8 mouse cellular contexts compared by ENCODE assay signal in the genomic region with DNA sequence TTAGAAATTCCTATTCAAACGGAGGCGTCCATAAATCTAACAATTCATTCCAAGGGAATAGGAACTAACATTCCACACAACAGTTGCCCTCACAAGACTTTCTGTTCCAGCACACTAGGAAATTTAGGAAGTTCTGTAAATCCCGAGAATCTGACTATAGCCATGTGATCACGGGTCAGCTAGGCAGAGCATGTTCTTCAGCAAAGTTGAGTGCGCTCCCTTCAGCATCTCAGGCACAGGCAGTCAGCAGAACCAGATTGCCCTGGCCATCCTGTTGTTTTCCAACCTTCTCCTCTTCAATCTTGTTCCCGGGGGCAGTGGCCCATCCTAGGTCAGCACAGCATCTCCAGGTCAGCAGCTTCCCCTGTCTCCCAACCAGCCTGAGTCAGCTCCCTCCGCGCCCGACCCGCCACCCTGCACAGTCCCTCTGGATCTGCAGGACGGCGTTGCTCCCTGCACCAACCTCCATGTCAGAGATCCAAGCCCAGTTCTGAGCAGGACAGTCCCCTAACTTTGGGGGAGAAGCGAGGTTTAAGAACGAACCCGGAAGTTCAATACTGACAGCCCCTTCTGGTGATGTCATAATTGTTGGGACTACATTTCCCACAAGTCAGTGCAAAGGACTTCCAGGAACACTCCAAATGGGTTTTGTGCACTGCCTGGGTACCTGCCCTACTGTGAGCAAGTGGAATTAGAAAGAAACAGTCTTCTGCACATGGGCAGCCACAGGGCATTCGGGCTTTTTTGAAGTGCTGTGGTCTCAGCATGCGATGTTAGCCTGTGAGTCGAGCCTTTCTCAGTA. TPM values are rescaled to one million over a fixed set of nuclear protein-coding genes. Genes with fewer than 3 reads are reported as not detected.
DNase-seq lines count a peak whose midpoint lies in the region; ATAC-seq and TF ChIP-seq lines count a peak whose summit lies in the region.

No protein-coding gene starts in this region.

- WGBS in bone marrow, adult 2 months: 8% methylated on average over 18 of the region's 18 CpGs
- WGBS in embryonic facial prominence, embryonic 14.5 days: 7% methylated on average over 18 of the region's 18 CpGs
- 6% methylated on average over 18 of the region's 18 CpGs for WGBS in heart, adult 2 months
- 5% methylated on average over 18 of the region's 18 CpGs for WGBS in kidney, adult 2 months
- 9% methylated on average over 18 of the region's 18 CpGs for WGBS in limb, embryonic 11.5 days
- WGBS in midbrain, embryonic 13.5 days: 8% methylated on average over 18 of the region's 18 CpGs
- WGBS in small intestine, adult 2 months: 3% methylated on average over 18 of the region's 18 CpGs

- H3K4me2 ChIP-seq in embryonic facial prominence, embryonic 14.5 days (ENCODE audit: low read depth, low read length): peak overlapping the region; percentile 69
- H3K4me2 ChIP-seq in limb, embryonic 11.5 days (ENCODE audit: low read depth, severe bottlenecking): peak overlapping the region; percentile 64
- H3K4me2 ChIP-seq in midbrain, embryonic 13.5 days (replicated peaks): peak overlapping the region; percentile 78

- no peak for TF ChIP-seq POLR2A in bone marrow, adult 2 months (IDR thresholded peaks at IDR 0.05; ENCODE audit: borderline replicate concordance, control insufficient read depth, low read depth, low read length)
- TF ChIP-seq POLR2A in heart, adult 2 months (IDR thresholded peaks at IDR 0.05; ENCODE audit: insufficient read depth, low read depth, low read length): 0 out of 2 replicates have a peak, but pooled peaks have one; percentile 63
- TF ChIP-seq POLR2A in kidney, adult 2 months (IDR thresholded peaks at IDR 0.05; ENCODE audit: low read depth, low read length): no peak
- no peak for TF ChIP-seq POLR2A in small intestine, adult 2 months (IDR thresholded peaks at IDR 0.05; ENCODE audit: low read depth, low read length)

- ATAC-seq in embryonic facial prominence, embryonic 14.5 days (ENCODE audit: low read depth): peak; percentile 98
- ATAC-seq in limb, embryonic 11.5 days (ENCODE audit: insufficient number of reproducible peaks, low FRiP score, low TSS enrichment, low read depth): peak; percentile 96
- ATAC-seq in midbrain, embryonic 13.5 days: peak; percentile 99

- TF ChIP-seq CTCF in bone marrow, adult 2 months (IDR thresholded peaks at IDR 0.05; ENCODE audit: control insufficient read depth, insufficient read depth, low read length): no peak
- no peak for TF ChIP-seq CTCF in heart, adult 2 months (IDR thresholded peaks at IDR 0.05)
- no peak for TF ChIP-seq CTCF in kidney, adult 2 months (conservative IDR thresholded peaks at IDR 0.05; ENCODE audit: insufficient read depth, insufficient read length, low read depth, low read length)
- TF ChIP-seq CTCF in small intestine, adult 2 months (IDR thresholded peaks at IDR 0.05; ENCODE audit: extremely low read depth, insufficient read length, insufficient replicate concordance, low read depth, low read length): no peak

- H3K27me3 ChIP-seq in embryonic facial prominence, embryonic 14.5 days (replicated peaks; ENCODE audit: control insufficient read depth, insufficient read depth, low read length): no peaks in the 10 kb centered on the region
- no peaks in the 10 kb centered on the region for H3K27me3 ChIP-seq in heart, adult 2 months (ENCODE audit: control insufficient read depth, insufficient read depth, low read length)
- no peaks in the 10 kb centered on the region for H3K27me3 ChIP-seq in kidney, adult 2 months (replicated peaks; ENCODE audit: control insufficient read depth, insufficient read depth, low read length)
- H3K27me3 ChIP-seq in limb, embryonic 11.5 days (ENCODE audit: control insufficient read depth, insufficient read depth, low read length): no peaks in the 10 kb centered on the region
- H3K27me3 ChIP-seq in midbrain, embryonic 13.5 days: no peaks in the 10 kb centered on the region
- H3K27me3 ChIP-seq in small intestine, adult 2 months (ENCODE audit: control insufficient read depth, insufficient read depth, low read length): no peaks in the 10 kb centered on the region

- H3K9me3 ChIP-seq in embryonic facial prominence, embryonic 14.5 days (ENCODE audit: control insufficient read depth, low read length): peaks cover 16% of the 10 kb centered on the region; the same call in 1 of the 2 replicates
- H3K9me3 ChIP-seq in limb, embryonic 11.5 days (ENCODE audit: control insufficient read depth, low read length): peaks cover 2% of the 10 kb centered on the region; the same call in 1 of the 2 replicates
- peaks cover 3% of the 10 kb centered on the region for H3K9me3 ChIP-seq in midbrain, embryonic 13.5 days

- intact Hi-C loops in heart, adult 2 months (cut with DNase I): loop anchor here (5.0 to 10.0 kb wide), 4 partner anchors 39 to 141 kb away; a partner anchor contains a TSS

- H3K27ac ChIP-seq in bone marrow, adult 2 months (ENCODE audit: control insufficient read depth, insufficient read depth, low read depth, low read length, poor library complexity): no peak overlapping the region
- H3K27ac ChIP-seq in embryonic facial prominence, embryonic 14.5 days (replicated peaks; ENCODE audit: low read depth, low read length): no peak overlapping the region; the same call in 1 of the 2 replicates
- H3K27ac ChIP-seq in heart, adult 2 months: peak overlapping the region; percentile 69
- peak overlapping the region; percentile 81; the same call in 1 of the 2 replicates for H3K27ac ChIP-seq in kidney, adult 2 months (ENCODE audit: insufficient read depth, low read depth, low read length)
- H3K27ac ChIP-seq in limb, embryonic 11.5 days (replicated peaks; ENCODE audit: low read depth, low read length): no peak overlapping the region
- H3K27ac ChIP-seq in midbrain, embryonic 13.5 days: peak overlapping the region; percentile 58; the same call in 1 of the 2 replicates
- H3K27ac ChIP-seq in small intestine, adult 2 months (ENCODE audit: insufficient read depth, low read depth, low read length): peak overlapping the region; percentile 14; the same call in 1 of the 2 replicates

- no peaks in the 10 kb centered on the region for H3K36me3 ChIP-seq in embryonic facial prominence, embryonic 14.5 days (ENCODE audit: control insufficient read depth, insufficient read depth, low read length)
- no peaks in the 10 kb centered on the region for H3K36me3 ChIP-seq in heart, adult 2 months (ENCODE audit: control insufficient read depth, insufficient read depth, low read length)
- no peaks in the 10 kb centered on the region for H3K36me3 ChIP-seq in kidney, adult 2 months (ENCODE audit: control insufficient read depth, insufficient read depth, low read length)
- no peaks in the 10 kb centered on the region for H3K36me3 ChIP-seq in limb, embryonic 11.5 days (ENCODE audit: control insufficient read depth, insufficient read depth, low read length)
- peaks cover 10% of the 10 kb centered on the region; the same call in 1 of the 2 replicates for H3K36me3 ChIP-seq in midbrain, embryonic 13.5 days
- no peaks in the 10 kb centered on the region for H3K36me3 ChIP-seq in small intestine, adult 2 months (ENCODE audit: control insufficient read depth, insufficient read depth, low read length)

- DNase-seq in A20 (ENCODE audit: low read depth, low spot score): peak; percentile 86
- DNase-seq in embryonic facial prominence, embryonic 14.5 days (ENCODE audit: low spot score): peak; percentile 94
- DNase-seq in heart, adult 2 months: peak; percentile 76 to 80
- DNase-seq in kidney, adult 2 months: peak; percentile 92
- peak; percentile 67 for DNase-seq in limb, embryonic 11.5 days (ENCODE audit: low spot score)

- H3K4me1 ChIP-seq in bone marrow, adult 2 months (ENCODE audit: control insufficient read depth, insufficient read depth, low read length): no peaks in the 10 kb centered on the region
- H3K4me1 ChIP-seq in embryonic facial prominence, embryonic 14.5 days (ENCODE audit: control insufficient read depth, insufficient read depth, low read length): no peaks in the 10 kb centered on the region
- peaks cover 2% of the 10 kb centered on the region; the same call in 1 of the 2 replicates for H3K4me1 ChIP-seq in heart, adult 2 months (ENCODE audit: control insufficient read depth, insufficient read depth, low read length)
- H3K4me1 ChIP-seq in kidney, adult 2 months (ENCODE audit: control insufficient read depth, insufficient read depth, low read length): no peaks in the 10 kb centered on the region
- no peaks in the 10 kb centered on the region for H3K4me1 ChIP-seq in limb, embryonic 11.5 days (ENCODE audit: control insufficient read depth, insufficient read depth, low read length)
- peaks cover 12% of the 10 kb centered on the region for H3K4me1 ChIP-seq in midbrain, embryonic 13.5 days (replicated peaks)
- no peaks in the 10 kb centered on the region for H3K4me1 ChIP-seq in small intestine, adult 2 months (ENCODE audit: control insufficient read depth, insufficient read depth, insufficient read length, low read length)

- H3K4me3 ChIP-seq in bone marrow, adult 2 months (replicated peaks; ENCODE audit: control insufficient read depth, low read depth, low read length): peak overlapping the region; percentile 94
- peak overlapping the region; percentile 70 for H3K4me3 ChIP-seq in embryonic facial prominence, embryonic 14.5 days (ENCODE audit: low read depth, low read length)
- peak overlapping the region; percentile 82 for H3K4me3 ChIP-seq in heart, adult 2 months
- peak overlapping the region; percentile 99 for H3K4me3 ChIP-seq in kidney, adult 2 months (ENCODE audit: insufficient read depth, low read depth, low read length)
- H3K4me3 ChIP-seq in limb, embryonic 11.5 days (ENCODE audit: low read depth, low read length): peak overlapping the region; percentile 66
- H3K4me3 ChIP-seq in midbrain, embryonic 13.5 days (replicated peaks): peak overlapping the region; percentile 81
- H3K4me3 ChIP-seq in small intestine, adult 2 months (ENCODE audit: low read depth, low read length): peak overlapping the region; percentile 77

- peak overlapping the region; percentile 70 for H3K9ac ChIP-seq in embryonic facial prominence, embryonic 14.5 days (ENCODE audit: low read depth, low read length)
- peak overlapping the region; percentile 88 for H3K9ac ChIP-seq in heart, adult 2 months (ENCODE audit: low read depth, low read length)
- H3K9ac ChIP-seq in limb, embryonic 11.5 days (ENCODE audit: low read length): peak overlapping the region; percentile 59
- peak overlapping the region; percentile 76 for H3K9ac ChIP-seq in midbrain, embryonic 13.5 days (replicated peaks)

- H3K79me2 ChIP-seq in heart, adult 2 months (replicated peaks; ENCODE audit: control insufficient read depth, insufficient read depth, low read length): no peaks in the 10 kb centered on the region

- no peak for TF ChIP-seq EP300 in heart, adult 2 months (IDR thresholded peaks at IDR 0.05; ENCODE audit: insufficient read depth, low read depth, low read length)

RNA-seq across cellular contexts. Expression of a gene that starts 9.5 kb away (rescaled TPM):
- 0.70 and 0.97 TPM in 2 replicates for polyA plus RNA-seq in bone marrow, adult 2 months (2011; ENCODE audit: insufficient read depth, insufficient read length, low replicate concordance, missing spikeins)
- polyA plus RNA-seq in embryonic facial prominence, embryonic 14.5 days (2014; fragmentation: Nextera tagmentation; extraction: Ambion mirVana): 1.8 and 2.0 TPM in 2 replicates
- total RNA-seq in heart, adult 2 months (2021): 1 to 10 TPM; 1.5 to 2.3 TPM
- polyA plus RNA-seq in heart, adult 2 months (2012; rRNA removed): 0.25 and 0.67 TPM in 2 replicates
- 0.53 and 0.61 TPM in 2 replicates for polyA plus RNA-seq in kidney, adult 2 months (2012; rRNA removed)
- 1.7 and 2.2 TPM in 2 replicates for polyA plus RNA-seq in limb, embryonic 11.5 days (2014; fragmentation: Nextera tagmentation; extraction: Ambion mirVana)
- 5.3 and 5.5 TPM in 2 replicates for polyA plus RNA-seq in midbrain, embryonic 13.5 days (2015; fragmentation: Nextera tagmentation; extraction: Ambion mirVana)
- polyA plus RNA-seq in small intestine, adult 2 months (2012; rRNA removed): 0.09 and 0.16 TPM in 2 replicates

RNA-seq across cellular contexts. Expression of a gene that starts 37.5 kb away (rescaled TPM):
- 3.0 TPM in 1 of 2 replicates, not detected in the other for polyA plus RNA-seq in bone marrow, adult 2 months (2011; ENCODE audit: insufficient read depth, insufficient read length, low replicate concordance, missing spikeins)
- polyA plus RNA-seq in embryonic facial prominence, embryonic 14.5 days (2014; fragmentation: Nextera tagmentation; extraction: Ambion mirVana): 0.68 and 0.83 TPM in 2 replicates
- total RNA-seq in heart, adult 2 months (2021): 1 to 10 TPM; 2.8 to 3.2 TPM
- polyA plus RNA-seq in heart, adult 2 months (2012; rRNA removed): 1.0 and 2.6 TPM in 2 replicates
- 2.0 and 2.1 TPM in 2 replicates for polyA plus RNA-seq in kidney, adult 2 months (2012; rRNA removed)
- 0.27 and 0.54 TPM in 2 replicates for polyA plus RNA-seq in limb, embryonic 11.5 days (2014; fragmentation: Nextera tagmentation; extraction: Ambion mirVana)
- 1.5 and 1.6 TPM in 2 replicates for polyA plus RNA-seq in midbrain, embryonic 13.5 days (2015; fragmentation: Nextera tagmentation; extraction: Ambion mirVana)
- polyA plus RNA-seq in small intestine, adult 2 months (2012; rRNA removed): 0.22 and 0.27 TPM in 2 replicates

Comparison
In these comparisons a context has a peak if more than half of its experiments do, and no peak if none do; other contexts are left out.
1. H3K27ac ChIP-seq: peak in heart, adult 2 months (single experiment), kidney, adult 2 months (single experiment), midbrain, embryonic 13.5 days (single experiment) and small intestine, adult 2 months (single experiment); none in bone marrow, adult 2 months (single experiment), embryonic facial prominence, embryonic 14.5 days (single experiment) and limb, embryonic 11.5 days (single experiment).
2. Peak in every context shown above with its lines, with median percentiles within 50 percentile points of each other: DNase-seq, H3K4me3 ChIP-seq, ATAC-seq, H3K4me2 ChIP-seq and H3K9ac ChIP-seq.